Mouse (Mus musculus) ovary, adult 18-20 months (tissue): ENCODE results near the gene Ogfod2.

Experiments used
- DNase-seq: peaks from one replicate; pipeline ENCODE4 v3.0.0; 2022; ENCODE audit warnings: low spot score, mixed read lengths

The Ogfod2 gene

GRCm38 (mm10) chr5:124155943-124156342, 43.8 kb downstream of the Ogfod2 start:
- DNase-seq = no peak

- DNase-seq = no peak
Observed at GRCm38 (mm10) chr5:124158305-124158704, 46.2 kb downstream of the Ogfod2 start.

GRCm38 (mm10) chr5:124159453-124159852, 47.4 kb downstream of the Ogfod2 start:
- DNase-seq = no peak

- no peak for DNase-seq
Observed at GRCm38 (mm10) chr5:124161831-124162230, 49.7 kb downstream of the Ogfod2 start.

GRCm38 (mm10) chr5:124162577-124162976, 50.5 kb downstream of the Ogfod2 start:
- DNase-seq = no peak

GRCm38 (mm10) chr5:124163445-124163844, 51.3 kb downstream of the Ogfod2 start:
- no peak for DNase-seq
